Mouse (Mus musculus) heart, embryonic 12.5 days (tissue): ENCODE data around the gene Ube2c. TPM values are rescaled to one million over a fixed set of nuclear protein-coding genes. Genes with fewer than 3 reads are reported as not detected.

Experiments
- ATAC-seq: fragments of 200-750 bp; cut with Nextera tagmentation; 2 replicates; pipeline ENCODE4 v1.8.0; 2017; ENCODE audit warnings: moderate TSS enrichment, moderate library complexity; ENCODE audit not compliant: insufficient number of reproducible peaks, low FRiP score
- H3K27ac ChIP-seq: fragments of 300-500 bp; sonication (generic); 2 replicates; pipeline ENCODE4 v1.5.1; 2016; ENCODE audit warnings: mild to moderate bottlenecking, moderate library complexity; ENCODE audit not compliant: poor library complexity, severe bottlenecking
- H3K27me3 ChIP-seq: fragments of 300-500 bp; sonication (generic); replicated peaks from 2 replicates; pipeline ENCODE4 v1.6.1; 2016; ENCODE audit warnings: mild to moderate bottlenecking, moderate library complexity
- H3K36me3 ChIP-seq: fragments of 300-500 bp; sonication (generic); 2 replicates; pipeline ENCODE4 v1.6.1; 2016; ENCODE audit warnings: mild to moderate bottlenecking, moderate library complexity
- H3K4me1 ChIP-seq: fragments of 300-500 bp; sonication (generic); replicated peaks from 2 replicates; pipeline ENCODE4 v1.6.1; 2016; ENCODE audit warnings: mild to moderate bottlenecking
- H3K4me2 ChIP-seq: fragments of 300-500 bp; sonication (generic); 2 replicates; pipeline ENCODE4 v1.6.1; 2016; ENCODE audit warnings: mild to moderate bottlenecking, moderate library complexity
- H3K4me3 ChIP-seq: fragments of 300-500 bp; sonication (generic); 2 replicates; pipeline ENCODE4 v1.5.1; 2016; ENCODE audit warnings: mild to moderate bottlenecking
- H3K9ac ChIP-seq: fragments of 300-500 bp; sonication (generic); 2 replicates; pipeline ENCODE4 v1.6.1; 2016; ENCODE audit warnings: mild to moderate bottlenecking, moderate library complexity
- H3K9me3 ChIP-seq: fragments of 300-500 bp; sonication (generic); replicated peaks from 2 replicates; pipeline ENCODE4 v1.6.1; 2016; ENCODE audit warnings: mild to moderate bottlenecking, moderate library complexity
- WGBS: fragments of 180-500 bp; shearing (Covaris S2); methylation state at CpG from one replicate; pipeline ENCODE4 v1.1.7; 2016; 5-methylcytosine and 5-hydroxymethylcytosine counted together
- polyA plus RNA-seq: library from polyadenylated mRNA; unstranded; fragments of >200 nt; fragmentation: Nextera tagmentation; extraction: Ambion mirVana; gene quantifications from 2 replicates; pipeline ENCODE4 v1.2.1, GENCODE M21; 2016

Gene Ube2c
- polyA plus RNA-seq, 1 experiment from 2014 or later = 459 TPM

DNA sequence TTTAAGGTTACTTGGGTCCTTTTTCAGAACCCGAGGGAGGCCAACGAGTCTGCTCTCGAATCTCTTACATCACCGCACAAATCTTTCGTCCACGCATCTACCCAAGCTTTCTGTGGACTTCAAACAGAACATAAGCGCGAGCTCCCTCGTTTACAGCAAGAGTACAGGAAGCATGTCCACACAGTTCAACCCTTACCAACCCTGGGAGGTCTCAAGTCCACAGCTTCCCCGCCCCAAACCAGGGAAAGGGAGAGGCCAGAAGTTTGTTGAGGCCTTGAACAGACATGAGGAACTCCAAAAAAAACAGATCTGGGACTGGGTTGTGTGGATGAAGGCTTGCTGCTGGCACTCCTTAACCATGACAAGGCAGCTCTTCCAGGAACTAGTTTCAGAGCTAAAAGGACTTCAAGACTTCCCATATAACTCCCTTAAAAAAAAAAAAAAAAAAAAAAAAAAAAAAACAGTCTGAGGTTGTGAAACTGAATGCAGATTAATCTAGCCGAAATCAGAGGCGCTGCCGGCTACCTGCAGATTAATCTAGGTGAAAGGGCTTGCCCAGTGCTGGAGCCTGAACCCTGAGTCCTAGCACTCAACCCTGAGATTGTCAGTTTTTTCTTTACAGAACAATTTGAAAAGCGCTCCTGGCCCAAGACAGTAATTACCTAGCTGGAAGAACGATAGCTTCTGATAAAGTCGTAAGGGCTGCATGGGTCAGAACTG is 33.7 kb downstream of the Ube2c start:
- no peaks in the 10 kb centered on the region for H3K27me3 ChIP-seq
- H3K27ac ChIP-seq = no peak overlapping the region
- WGBS = 91% methylated on average over 16 of the region's 16 CpGs
- peak overlapping the region; percentile 88 for H3K4me2 ChIP-seq
- H3K4me1 ChIP-seq = peaks cover 21% of the 10 kb centered on the region
- H3K36me3 ChIP-seq = peaks cover 42% of the 10 kb centered on the region
- ATAC-seq = no peak
- peak overlapping the region; percentile 85 for H3K4me3 ChIP-seq
- peak overlapping the region; percentile 88 for H3K9ac ChIP-seq
- no peaks in the 10 kb centered on the region for H3K9me3 ChIP-seq

DNA sequence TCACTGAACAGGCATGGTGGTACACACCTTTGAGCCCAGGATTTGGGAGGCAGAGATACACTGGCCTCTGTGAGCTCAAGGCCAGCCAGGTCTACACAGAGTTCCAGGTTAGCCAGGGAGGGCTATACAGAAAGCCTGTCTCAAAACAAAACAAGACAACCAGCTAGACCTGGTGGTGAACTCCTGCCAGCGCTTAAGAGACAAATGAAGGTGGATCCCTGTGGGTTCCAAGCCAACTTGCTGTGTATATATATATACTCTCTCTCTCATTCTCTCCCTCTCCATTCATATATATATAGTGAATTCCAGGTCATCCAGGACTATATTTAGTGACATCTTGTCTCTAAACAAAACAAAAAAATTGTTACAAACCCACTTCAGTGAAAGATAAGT is 34.2 kb downstream of the Ube2c start:
- peak overlapping the region; percentile 85 for H3K4me3 ChIP-seq
- peaks cover 21% of the 10 kb centered on the region for H3K4me1 ChIP-seq
- H3K36me3 ChIP-seq = peaks cover 42% of the 10 kb centered on the region
- H3K27ac ChIP-seq = no peak overlapping the region
- H3K4me2 ChIP-seq = peak overlapping the region; percentile 88
- 57% methylated on average over 1 of the region's 1 CpGs for WGBS
- no peak for ATAC-seq
- H3K9ac ChIP-seq = peak overlapping the region; percentile 88
- no peaks in the 10 kb centered on the region for H3K9me3 ChIP-seq
- H3K27me3 ChIP-seq = no peaks in the 10 kb centered on the region

DNA sequence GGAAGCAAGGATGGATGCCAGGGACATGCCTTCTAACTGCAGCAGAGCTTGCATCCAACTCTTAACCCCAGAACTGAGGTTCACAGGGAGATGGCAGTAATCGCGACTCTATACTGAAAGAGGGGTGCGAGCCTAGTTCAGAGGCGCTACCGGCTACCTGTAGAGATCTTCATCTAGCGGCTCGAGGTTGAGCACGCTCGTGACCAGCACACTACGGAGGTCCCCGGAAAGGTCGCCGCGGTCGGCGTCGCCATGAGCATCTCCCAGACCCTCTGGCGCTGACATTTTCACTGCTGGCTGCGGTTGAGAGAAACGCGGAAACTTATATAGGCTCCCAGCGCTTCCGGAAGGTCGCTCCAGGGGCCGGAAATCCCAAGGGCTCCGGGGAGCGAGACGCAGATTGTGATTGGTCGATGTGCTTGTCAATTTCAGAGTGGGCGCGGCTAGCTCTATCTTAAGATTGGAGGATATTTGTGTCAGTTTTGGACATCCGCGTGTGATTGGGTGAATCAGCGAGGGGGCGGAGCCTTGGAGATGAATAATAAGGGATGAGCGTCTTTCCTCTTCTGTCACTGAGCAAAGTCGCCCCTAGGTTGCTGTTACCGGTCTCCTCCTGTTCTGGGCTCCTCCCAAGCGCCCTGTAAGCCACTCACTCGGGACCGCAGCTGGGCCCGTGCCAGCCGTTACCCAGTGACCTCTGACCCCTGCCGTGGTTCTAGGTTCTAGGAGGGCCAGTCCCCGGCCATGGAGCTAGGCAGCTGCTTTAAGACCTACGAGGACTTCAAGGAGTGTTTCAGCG is 35.0 kb downstream of the Ube2c start, which contains the start of the genes Acot8 and Zswim3:
TSS of gene Acot8 (minus strand) at position 350 of the 799 bp plus-strand sequence.
TSS of gene Zswim3 (plus strand) at position 566 of the 799 bp plus-strand sequence.
- Histone ChIP-seq H3K9me3 (no peaks in the 10 kb centered on the region), H3K36me3 (peaks cover 40% of the 10 kb centered on the region), H3K27ac (peak within 1 kb of the TSS; percentile 82), H3K27me3 (no peaks in the 10 kb centered on the region), H3K4me3 (peak within 1 kb of the TSS; percentile 85), H3K4me1 (peaks cover 21% of the 10 kb centered on the region), H3K9ac (peak within 1 kb of the TSS; percentile 88), H3K4me2 (peak within 1 kb of the TSS; percentile 89)
- WGBS = under 1% methylated on average over 47 of the region's 47 CpGs
- peak; percentile 97 for ATAC-seq

DNA sequence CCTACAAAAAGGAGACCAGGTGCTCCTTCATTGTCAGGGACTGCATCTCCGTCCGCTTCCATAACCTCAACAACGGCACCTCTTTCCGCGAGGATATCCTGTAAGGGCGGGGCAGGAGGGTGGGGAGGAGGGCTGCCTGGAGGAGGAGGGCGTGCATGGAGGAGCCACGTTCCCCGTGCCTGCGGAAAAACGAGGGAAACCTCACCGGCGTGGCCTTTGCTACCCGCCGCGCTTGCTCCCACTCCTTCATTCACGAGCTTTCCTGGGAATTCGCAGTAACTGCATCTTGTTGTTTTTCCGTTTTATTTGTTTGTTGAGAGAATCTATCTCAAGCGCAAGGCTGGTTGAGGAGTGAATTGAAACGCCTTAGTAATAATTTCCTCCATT is 35.6 kb downstream of the Ube2c start:
- WGBS = 1% methylated on average over 21 of the region's 21 CpGs
- H3K27ac ChIP-seq = peak overlapping the region; percentile 82
- peak; percentile 78 for ATAC-seq

DNA sequence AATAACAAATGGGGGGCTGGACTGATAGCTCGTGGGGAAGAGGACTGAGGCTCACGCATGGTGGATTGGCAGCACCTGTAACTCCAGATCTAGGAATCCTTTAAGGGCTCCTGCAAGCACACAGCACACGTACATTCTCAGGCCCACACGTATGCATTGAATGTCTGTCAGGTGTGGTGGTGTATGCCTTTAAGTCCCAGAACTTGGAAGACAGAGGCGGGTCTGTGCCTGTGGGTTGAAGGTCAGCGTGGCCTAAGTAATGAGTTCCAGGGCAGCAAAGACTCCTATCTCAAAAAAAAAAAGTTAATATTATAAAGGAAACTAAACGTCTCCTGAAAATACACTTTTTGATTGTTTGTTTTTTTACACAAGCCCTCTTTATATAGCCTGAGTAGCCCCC is 36.9 kb downstream of the Ube2c start:
- Histone ChIP-seq H3K27ac (no peak overlapping the region), H3K4me3 (no peak overlapping the region), H3K4me1 (peaks cover 21% of the 10 kb centered on the region), H3K9me3 (no peaks in the 10 kb centered on the region), H3K9ac (no peak overlapping the region), H3K4me2 (0 out of 2 replicates have a peak overlapping the region, but pooled peaks have one; percentile 1), H3K27me3 (no peaks in the 10 kb centered on the region), H3K36me3 (peaks cover 23% of the 10 kb centered on the region)
- 72% methylated on average over 7 of the region's 7 CpGs for WGBS
- no peak for ATAC-seq

More for the DNA sequence above, 35.6 kb downstream of the Ube2c start:
- H3K9me3 ChIP-seq = no peaks in the 10 kb centered on the region
- peak overlapping the region; percentile 82 for H3K9ac ChIP-seq
- H3K4me3 ChIP-seq = peak overlapping the region; percentile 85
- H3K4me2 ChIP-seq = peak overlapping the region; percentile 89
- no peaks in the 10 kb centered on the region for H3K27me3 ChIP-seq
- H3K4me1 ChIP-seq = peaks cover 21% of the 10 kb centered on the region
- peaks cover 35% of the 10 kb centered on the region for H3K36me3 ChIP-seq

DNA sequence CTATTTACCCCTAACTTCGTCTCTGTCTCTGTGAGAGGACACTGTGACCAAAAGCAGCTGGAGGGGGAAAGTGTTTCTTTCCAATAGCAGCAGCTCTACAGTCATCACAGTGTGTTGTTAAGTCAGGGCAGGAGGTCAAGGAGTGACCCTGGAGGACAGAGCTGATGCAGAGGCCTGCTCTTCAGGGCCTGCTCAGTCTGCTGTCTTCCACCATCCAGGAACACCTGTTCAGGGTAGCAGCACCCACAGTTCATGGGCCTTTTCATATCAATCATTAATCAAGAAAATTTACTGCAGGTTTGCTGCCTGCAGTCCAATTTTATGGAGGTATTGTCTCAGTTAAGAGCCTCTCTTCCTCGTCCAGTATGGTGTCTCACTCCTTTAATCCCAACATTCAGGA is 43.9 kb downstream of the Ube2c start:
- Histone ChIP-seq H3K9me3 (no peaks in the 10 kb centered on the region), H3K4me1 (peaks cover 20% of the 10 kb centered on the region), H3K36me3 (peaks cover 18% of the 10 kb centered on the region), H3K27ac (no peak overlapping the region), H3K4me2 (no peak overlapping the region), H3K4me3 (no peak overlapping the region), H3K27me3 (no peaks in the 10 kb centered on the region), H3K9ac (no peak overlapping the region)
- WGBS = 60% methylated on average over 2 of the region's 2 CpGs
- ATAC-seq = no peak

DNA sequence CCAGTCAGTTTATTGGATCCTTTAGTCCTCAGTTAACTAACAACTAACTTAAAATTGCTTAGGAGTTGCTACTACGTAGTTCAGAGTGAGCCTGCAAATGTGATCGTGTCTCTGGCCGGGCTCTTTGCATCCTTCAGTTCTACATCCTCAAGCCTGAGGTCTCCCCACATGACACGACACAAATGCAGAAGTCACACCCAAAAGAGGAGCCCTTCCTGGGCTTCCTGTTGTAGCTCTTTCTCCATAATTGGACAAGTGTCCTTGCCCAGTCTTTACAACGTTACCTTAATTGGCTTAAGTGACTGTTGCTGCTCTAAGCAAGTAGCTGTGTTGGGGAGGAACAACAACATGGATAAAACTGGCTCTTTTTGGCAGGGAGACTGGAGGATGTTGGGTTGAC is 45.6 kb downstream of the Ube2c start:
- no peak overlapping the region for H3K27ac ChIP-seq
- peaks cover 20% of the 10 kb centered on the region for H3K4me1 ChIP-seq
- H3K4me2 ChIP-seq = no peak overlapping the region
- H3K9me3 ChIP-seq = no peaks in the 10 kb centered on the region
- H3K36me3 ChIP-seq = peaks cover 14% of the 10 kb centered on the region
- WGBS = 77% methylated on average over 5 of the region's 5 CpGs
- H3K27me3 ChIP-seq = no peaks in the 10 kb centered on the region
- H3K9ac ChIP-seq = no peak overlapping the region
- no peak for ATAC-seq
- no peak overlapping the region for H3K4me3 ChIP-seq

DNA sequence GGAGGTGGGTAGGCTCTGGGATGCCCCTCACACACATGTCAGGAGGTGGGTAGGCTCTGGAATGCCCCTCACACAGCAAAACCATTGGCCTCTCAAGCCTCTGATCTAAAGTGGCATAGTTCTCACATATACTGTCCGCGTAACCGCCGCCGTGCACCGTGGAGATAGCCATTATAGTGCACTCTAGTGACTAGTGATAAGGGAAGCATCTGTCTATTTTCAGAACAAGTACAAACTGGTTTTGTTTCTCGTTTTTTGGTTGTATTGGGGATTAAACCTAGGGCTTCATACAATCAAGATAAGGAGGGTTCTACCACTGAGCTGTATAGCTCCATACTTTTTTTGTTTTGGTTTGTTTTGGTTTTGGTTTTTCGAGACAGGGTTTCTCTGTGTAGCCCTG is 46.1 kb downstream of the Ube2c start:
- Histone ChIP-seq H3K27ac (no peak overlapping the region), H3K27me3 (no peaks in the 10 kb centered on the region), H3K9me3 (no peaks in the 10 kb centered on the region), H3K4me2 (no peak overlapping the region), H3K4me1 (peaks cover 20% of the 10 kb centered on the region), H3K4me3 (no peak overlapping the region), H3K9ac (no peak overlapping the region), H3K36me3 (peaks cover 18% of the 10 kb centered on the region)
- 75% methylated on average over 8 of the region's 8 CpGs for WGBS
- ATAC-seq = no peak

DNA sequence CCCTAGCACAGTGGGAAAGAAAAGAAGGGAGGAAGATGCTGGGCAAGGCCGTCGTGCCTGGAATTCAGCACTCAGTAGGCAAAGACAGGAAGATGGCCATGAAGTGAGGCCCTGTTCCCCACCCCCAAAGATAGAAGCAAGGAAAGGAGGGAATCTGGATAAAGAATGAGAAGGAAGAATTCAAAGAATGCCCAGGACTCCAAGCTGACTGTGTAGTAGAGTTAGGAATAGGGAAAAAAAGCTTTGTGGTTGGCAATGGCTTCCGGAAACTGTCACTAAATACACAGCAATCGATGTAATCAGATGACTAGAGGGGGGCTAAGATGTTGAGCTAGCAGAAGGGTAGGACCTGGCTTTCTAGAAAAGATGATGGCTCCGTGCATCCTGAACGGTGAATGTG is 47.5 kb downstream of the Ube2c start:
- WGBS = 51% methylated on average over 6 of the region's 6 CpGs
- no peak overlapping the region for H3K9ac ChIP-seq

DNA sequence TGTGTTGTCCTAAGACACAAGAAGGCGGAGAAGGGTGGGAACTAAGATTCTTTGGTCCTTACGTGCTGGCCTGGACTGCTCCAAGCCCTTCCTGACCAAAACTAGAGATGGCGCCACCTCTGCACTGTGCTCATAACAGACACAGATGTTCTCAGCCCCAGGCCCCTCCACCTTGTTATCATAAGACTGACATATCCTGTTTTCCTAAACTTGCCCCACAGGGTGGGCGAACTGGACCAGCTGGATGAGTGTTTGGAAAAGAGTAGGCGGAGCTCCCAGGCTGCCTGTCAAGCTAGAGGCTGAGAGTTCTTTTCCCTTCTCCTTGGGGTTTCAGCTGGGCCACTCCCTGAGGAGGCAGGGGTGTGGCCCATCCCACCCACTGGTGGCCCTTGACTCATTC is 48.0 kb downstream of the Ube2c start:
- 60% methylated on average over 5 of the region's 5 CpGs for WGBS
- H3K27me3 ChIP-seq = no peaks in the 10 kb centered on the region
- no peaks in the 10 kb centered on the region for H3K9me3 ChIP-seq
- H3K4me1 ChIP-seq = peaks cover 20% of the 10 kb centered on the region
- H3K27ac ChIP-seq = peak overlapping the region; percentile 22; the same call in 1 of the 2 replicates
- no peak overlapping the region for H3K9ac ChIP-seq
- peaks cover 27% of the 10 kb centered on the region for H3K36me3 ChIP-seq
- H3K4me3 ChIP-seq = no peak overlapping the region
- H3K4me2 ChIP-seq = no peak overlapping the region
- 0 out of 2 replicates have a peak, but pooled peaks have one; percentile 31 for ATAC-seq

More for the DNA sequence above, 47.5 kb downstream of the Ube2c start:
- Histone ChIP-seq H3K36me3 (peaks cover 29% of the 10 kb centered on the region), H3K9me3 (no peaks in the 10 kb centered on the region), H3K4me2 (no peak overlapping the region), H3K27me3 (no peaks in the 10 kb centered on the region), H3K4me1 (peaks cover 20% of the 10 kb centered on the region), H3K4me3 (no peak overlapping the region), H3K27ac (peak overlapping the region; percentile 22)
- no peak for ATAC-seq

DNA sequence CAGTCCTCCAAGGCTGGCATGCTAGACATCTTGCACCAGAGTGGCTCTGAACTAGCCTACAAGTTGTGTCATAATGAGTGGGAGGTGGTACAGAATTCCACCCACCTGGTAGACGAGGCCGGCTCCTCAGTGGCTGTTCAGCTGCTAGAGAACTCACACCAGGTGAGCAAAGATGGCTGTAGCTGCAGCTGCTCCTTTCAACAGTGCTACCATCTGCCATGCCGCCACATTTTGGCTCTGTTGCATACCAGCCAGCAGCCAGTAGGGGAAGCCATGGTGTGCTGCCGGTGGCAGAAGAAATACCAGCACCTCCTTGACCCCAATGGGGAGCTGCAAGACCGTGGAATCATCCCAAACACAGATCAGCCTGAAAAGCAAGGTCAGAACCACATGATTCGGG is 51.4 kb downstream of the Ube2c start:
- H3K4me3 ChIP-seq = no peak overlapping the region
- 84% methylated on average over 6 of the region's 6 CpGs for WGBS
- H3K4me1 ChIP-seq = peaks cover 20% of the 10 kb centered on the region
- no peak overlapping the region for H3K4me2 ChIP-seq
- H3K27me3 ChIP-seq = no peaks in the 10 kb centered on the region
- peaks cover 35% of the 10 kb centered on the region for H3K36me3 ChIP-seq
- H3K9me3 ChIP-seq = no peaks in the 10 kb centered on the region
- H3K27ac ChIP-seq = no peak overlapping the region
- ATAC-seq = no peak
- H3K9ac ChIP-seq = no peak overlapping the region
